10 mouse cellular contexts compared by ENCODE assay signal in the genomic region with DNA sequence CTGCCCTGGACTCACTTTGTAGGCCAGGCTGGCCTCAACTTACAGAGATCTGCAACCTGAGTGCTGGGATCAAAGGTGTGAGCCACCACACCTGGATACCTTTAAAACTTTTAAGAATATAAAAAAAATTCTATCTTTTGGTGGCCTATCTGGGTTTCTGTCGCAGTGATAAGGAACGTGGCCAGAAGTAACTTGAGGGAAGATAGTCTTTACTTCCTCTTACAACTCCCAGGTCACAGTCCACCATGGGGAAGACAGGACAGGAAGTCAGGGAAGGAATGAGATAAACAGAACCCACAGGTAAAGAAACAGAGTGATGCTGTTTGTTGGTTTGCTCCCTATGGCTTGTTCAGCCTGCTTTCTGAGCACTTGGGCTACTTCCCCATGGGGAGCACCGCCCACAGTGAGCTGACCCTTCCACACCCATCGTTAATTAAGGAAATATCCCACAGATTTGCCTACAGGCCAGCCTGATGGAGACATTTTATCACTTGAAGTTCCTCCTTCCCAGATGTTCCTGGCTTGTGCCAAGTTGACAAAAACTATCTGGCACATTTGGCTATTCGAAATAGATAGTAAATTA. TPM values are rescaled to one million over a fixed set of nuclear protein-coding genes. Genes with fewer than 3 reads are reported as not detected.
"Had no signal": no experiment of that assay in that cellular context is flagged by ENCODE, and none has a peak within 500 bp of the region (broad histone marks: within the 10 kb centered on the region; RNA-seq: fewer than 3 reads in every experiment).

No protein-coding gene starts in this region.

RNA-seq across cellular contexts. Expression of a gene that starts 4.9 kb away (rescaled TPM):
- total RNA-seq: midbrain, postnatal 0 days had no signal
- polyA plus RNA-seq: liver, postnatal 0 days; macrophage; midbrain, embryonic 11.5 days; midbrain, embryonic 13.5 days; midbrain, embryonic 15.5 days; midbrain, postnatal 0 days; neural tube, embryonic 11.5 days; neural tube, embryonic 13.5 days; neural tube, embryonic 15.5 days; stomach, embryonic 14.5 days had no signal
